Mouse (Mus musculus): ENCODE measurements at regions not wholly inside any gene's neighbourhood (a gene's known extent, or its start where the extent isn't known, plus 50 kb on each side); places are given as distances from the start of the nearest gene placed in this dataset.

- Histone ChIP-seq H3K36me3 (no peaks in the 10 kb centered on the region), H3K9me3 (no peaks in the 10 kb centered on the region), H3K4me2 (no peak overlapping the region), H3K4me3 (no peak overlapping the region), H3K9ac (no peak overlapping the region), H3K27ac (replicated peaks) (no peak overlapping the region), H3K4me1 (no peaks in the 10 kb centered on the region), H3K27me3 (replicated peaks) (no peaks in the 10 kb centered on the region)
- WGBS, result 75% methylated on average over 3 of the region's 3 CpGs
- no peak for ATAC-seq (ENCODE audit: extremely low read depth, insufficient number of reproducible peaks, low FRiP score, low TSS enrichment)
Measured at GRCm38 (mm10) chr1:69296816-69297215, 189.0 kb upstream of the Erbb4 start.

GRCm38 (mm10) chr1:69291329-69291728 lies 183.5 kb upstream of the Erbb4 start:
- H3K4me2 ChIP-seq, result no peak overlapping the region
- ATAC-seq (ENCODE audit: extremely low read depth, insufficient number of reproducible peaks, low FRiP score, low TSS enrichment), result no peak
- no peaks in the 10 kb centered on the region for H3K27me3 ChIP-seq (replicated peaks)
- H3K36me3 ChIP-seq, result no peaks in the 10 kb centered on the region
- H3K9ac ChIP-seq, result no peak overlapping the region
- 72% methylated on average over 7 of the region's 7 CpGs for WGBS
- H3K9me3 ChIP-seq, result no peaks in the 10 kb centered on the region
- no peak overlapping the region for H3K27ac ChIP-seq (replicated peaks)
- H3K4me3 ChIP-seq, result no peak overlapping the region
- 0 out of 2 replicates have a peak, but pooled peaks cover 1% of the 10 kb centered on the region for H3K4me1 ChIP-seq

DNA sequence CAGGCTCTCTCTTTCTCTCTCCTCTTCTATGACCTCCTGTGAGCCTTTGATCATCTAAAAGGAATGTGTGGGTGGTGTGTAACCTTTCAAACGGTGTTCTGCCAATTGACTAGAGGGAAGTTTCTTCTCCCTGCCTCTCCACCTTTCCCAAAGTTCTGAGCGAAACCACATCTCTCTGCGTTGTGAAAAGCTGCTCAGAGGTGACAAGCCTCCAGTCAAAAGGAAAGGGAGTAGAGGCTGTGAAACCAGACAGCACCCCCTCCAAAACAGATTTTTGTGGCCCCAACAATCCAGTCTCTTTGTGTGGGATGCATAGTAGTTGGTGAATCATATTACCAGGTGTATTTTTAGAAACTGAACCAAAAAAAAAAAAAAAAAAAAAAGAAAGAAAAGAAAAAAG lies 178.5 kb upstream of the Erbb4 start:
- Histone ChIP-seq H3K9ac (no peak overlapping the region), H3K4me1 (0 out of 2 replicates have a peak, but pooled peaks cover 3% of the 10 kb centered on the region), H3K27ac (replicated peaks) (no peak overlapping the region), H3K9me3 (no peaks in the 10 kb centered on the region), H3K36me3 (no peaks in the 10 kb centered on the region), H3K4me2 (no peak overlapping the region), H3K4me3 (no peak overlapping the region), H3K27me3 (replicated peaks) (no peaks in the 10 kb centered on the region)
- ATAC-seq (ENCODE audit: extremely low read depth, insufficient number of reproducible peaks, low FRiP score, low TSS enrichment), result no peak
- 30% methylated on average over 3 of the region's 3 CpGs for WGBS

GRCm38 (mm10) chr1:69277428-69277827 lies 169.6 kb upstream of the Erbb4 start:
- WGBS, result 46% methylated on average over 4 of the region's 4 CpGs
- no peaks in the 10 kb centered on the region for H3K27me3 ChIP-seq (replicated peaks)
- peaks cover 11% of the 10 kb centered on the region for H3K4me1 ChIP-seq
- H3K4me2 ChIP-seq, result peak overlapping the region; percentile 30
- no peaks in the 10 kb centered on the region for H3K9me3 ChIP-seq
- no peak for ATAC-seq (ENCODE audit: extremely low read depth, insufficient number of reproducible peaks, low FRiP score, low TSS enrichment)
- no peaks in the 10 kb centered on the region for H3K36me3 ChIP-seq
- no peak overlapping the region for H3K4me3 ChIP-seq
- no peak overlapping the region for H3K9ac ChIP-seq
- H3K27ac ChIP-seq (replicated peaks), result no peak overlapping the region

DNA sequence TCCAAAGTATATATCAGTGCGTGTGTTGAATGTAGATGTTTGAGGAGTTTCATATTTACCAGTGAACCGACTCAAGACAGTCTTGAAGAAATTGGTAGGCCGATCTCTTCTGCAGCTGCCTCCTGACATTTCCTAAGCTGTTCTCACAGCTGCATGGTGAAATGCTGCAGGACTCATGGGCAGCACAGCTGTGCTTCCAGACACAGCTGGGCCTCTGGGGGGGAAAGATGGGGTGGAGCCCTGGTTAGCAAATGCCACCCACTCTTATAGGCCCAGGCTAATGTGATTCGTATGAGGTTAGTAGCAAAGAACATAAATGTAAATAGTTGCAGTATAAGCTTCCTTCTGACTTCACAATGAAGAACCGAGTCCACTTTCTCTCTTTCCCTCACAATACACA lies 139.8 kb upstream of the Erbb4 start:
- no peak overlapping the region for H3K27ac ChIP-seq (replicated peaks)
- H3K4me2 ChIP-seq, result no peak overlapping the region
- no peaks in the 10 kb centered on the region for H3K4me1 ChIP-seq
- 81% methylated on average over 5 of the region's 5 CpGs for WGBS
- no peak for ATAC-seq (ENCODE audit: extremely low read depth, insufficient number of reproducible peaks, low FRiP score, low TSS enrichment)
- no peaks in the 10 kb centered on the region for H3K9me3 ChIP-seq
- H3K27me3 ChIP-seq (replicated peaks), result no peaks in the 10 kb centered on the region
- H3K9ac ChIP-seq, result no peak overlapping the region
- H3K36me3 ChIP-seq, result no peaks in the 10 kb centered on the region
- no peak overlapping the region for H3K4me3 ChIP-seq

GRCm38 (mm10) chr1:69242289-69242909 lies 134.5 kb upstream of the Erbb4 start:
- Histone ChIP-seq H3K9ac (peak overlapping the region; percentile 65), H3K4me2 (peak overlapping the region; percentile 64), H3K4me3 (peak overlapping the region; percentile 36), H3K4me1 (no peaks in the 10 kb centered on the region), H3K9me3 (no peaks in the 10 kb centered on the region), H3K36me3 (no peaks in the 10 kb centered on the region), H3K27ac (replicated peaks) (no peak overlapping the region), H3K27me3 (replicated peaks) (no peaks in the 10 kb centered on the region)
- 61% methylated on average over 3 of the region's 3 CpGs for WGBS
- no peak for ATAC-seq (ENCODE audit: extremely low read depth, insufficient number of reproducible peaks, low FRiP score, low TSS enrichment)

DNA sequence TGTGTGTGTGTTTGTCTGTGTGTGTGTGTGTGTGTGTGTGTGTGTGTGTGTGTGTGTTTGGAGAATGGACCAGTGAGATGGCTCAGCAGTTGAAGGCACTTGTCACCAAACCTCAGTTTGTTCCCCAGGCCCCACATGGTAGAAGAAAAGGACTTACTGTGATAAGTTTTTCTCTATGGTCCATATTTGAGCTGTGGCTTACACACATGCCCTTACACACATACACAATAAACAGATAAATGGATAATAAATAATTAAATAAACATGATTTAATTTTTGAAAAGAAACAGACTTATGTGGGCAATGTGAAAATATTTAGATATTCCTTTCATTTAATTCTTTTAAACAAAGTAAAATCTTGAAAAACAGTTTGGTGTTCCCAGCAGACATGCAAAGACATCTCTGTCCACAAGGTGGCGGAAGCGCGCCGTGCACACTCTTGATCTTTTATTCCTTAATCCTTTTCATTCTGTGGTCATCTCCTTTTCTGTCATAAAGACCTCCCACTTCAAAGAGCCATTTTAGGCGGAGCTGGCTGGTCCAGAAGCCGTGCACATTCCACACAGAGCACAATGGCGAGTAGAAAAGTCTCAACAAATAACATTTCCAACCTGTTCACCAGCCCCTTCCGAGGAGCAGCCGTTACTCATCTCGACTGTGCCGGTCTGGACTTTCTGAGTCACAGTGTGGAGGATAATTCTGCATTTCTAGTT lies 133.8 kb upstream of the Erbb4 start:
- 22% methylated on average over 11 of the region's 11 CpGs for WGBS
- H3K4me3 ChIP-seq, result peak overlapping the region; percentile 36
- H3K4me1 ChIP-seq, result no peaks in the 10 kb centered on the region
- H3K36me3 ChIP-seq, result no peaks in the 10 kb centered on the region
- no peak for ATAC-seq (ENCODE audit: extremely low read depth, insufficient number of reproducible peaks, low FRiP score, low TSS enrichment)
- peak overlapping the region; percentile 65 for H3K9ac ChIP-seq
- no peaks in the 10 kb centered on the region for H3K9me3 ChIP-seq
- no peaks in the 10 kb centered on the region for H3K27me3 ChIP-seq (replicated peaks)
- no peak overlapping the region for H3K27ac ChIP-seq (replicated peaks)
- H3K4me2 ChIP-seq, result peak overlapping the region; percentile 64

- Histone ChIP-seq H3K9ac (no peak overlapping the region), H3K4me2 (no peak overlapping the region), H3K36me3 (no peaks in the 10 kb centered on the region), H3K9me3 (peaks cover 7% of the 10 kb centered on the region; the same call in 1 of the 2 replicates), H3K4me3 (no peak overlapping the region), H3K4me1 (no peaks in the 10 kb centered on the region), H3K27me3 (replicated peaks) (no peaks in the 10 kb centered on the region), H3K27ac (replicated peaks) (no peak overlapping the region)
- ATAC-seq (ENCODE audit: extremely low read depth, insufficient number of reproducible peaks, low FRiP score, low TSS enrichment), result no peak
Measured at GRCm38 (mm10) chr1:69227864-69228263, 120.0 kb upstream of the Erbb4 start.

- Histone ChIP-seq H3K36me3 (no peaks in the 10 kb centered on the region), H3K9ac (no peak overlapping the region), H3K9me3 (no peaks in the 10 kb centered on the region), H3K4me3 (no peak overlapping the region), H3K27me3 (replicated peaks) (no peaks in the 10 kb centered on the region), H3K4me2 (no peak overlapping the region), H3K27ac (replicated peaks) (no peak overlapping the region), H3K4me1 (peaks cover 5% of the 10 kb centered on the region)
- ATAC-seq (ENCODE audit: extremely low read depth, insufficient number of reproducible peaks, low FRiP score, low TSS enrichment), result no peak
- WGBS, result 90% methylated on average over 1 of the region's 1 CpGs
Measured at GRCm38 (mm10) chr1:69212896-69213500, 105.1 kb upstream of the Erbb4 start.

- no peaks in the 10 kb centered on the region for H3K4me1 ChIP-seq
- no peak overlapping the region for H3K27ac ChIP-seq (replicated peaks)
- 74% methylated on average over 2 of the region's 2 CpGs for WGBS
- no peak overlapping the region for H3K4me3 ChIP-seq
- ATAC-seq (ENCODE audit: extremely low read depth, insufficient number of reproducible peaks, low FRiP score, low TSS enrichment), result no peak
- no peaks in the 10 kb centered on the region for H3K27me3 ChIP-seq (replicated peaks)
- H3K4me2 ChIP-seq, result no peak overlapping the region
- no peaks in the 10 kb centered on the region for H3K9me3 ChIP-seq
- H3K36me3 ChIP-seq, result no peaks in the 10 kb centered on the region
- H3K9ac ChIP-seq, result no peak overlapping the region
Measured at GRCm38 (mm10) chr1:69202745-69203144, 94.9 kb upstream of the Erbb4 start.

- H3K9me3 ChIP-seq, result no peaks in the 10 kb centered on the region
- no peak overlapping the region for H3K4me3 ChIP-seq
- H3K4me1 ChIP-seq, result no peaks in the 10 kb centered on the region
- no peak for ATAC-seq (ENCODE audit: extremely low read depth, insufficient number of reproducible peaks, low FRiP score, low TSS enrichment)
- no peaks in the 10 kb centered on the region for H3K27me3 ChIP-seq (replicated peaks)
- no peaks in the 10 kb centered on the region for H3K36me3 ChIP-seq
- H3K9ac ChIP-seq, result no peak overlapping the region
- 43% methylated on average over 5 of the region's 5 CpGs for WGBS
- H3K4me2 ChIP-seq, result no peak overlapping the region
- no peak overlapping the region for H3K27ac ChIP-seq (replicated peaks)
Measured at GRCm38 (mm10) chr1:69165202-69165601, 57.3 kb upstream of the Erbb4 start.
